Mouse (Mus musculus) kidney, adult 2 months (tissue): ENCODE measurements around the gene Nln.

ENCODE experiments used
- CTCF ChIP-seq: fragments of 200-500 bp; conservative IDR thresholded peaks from 2 replicates; pipeline ENCODE4 v1.5.1; 2011; ENCODE audit warnings: low read depth, mild to moderate bottlenecking, control low read depth, low read length, moderate library complexity, mixed read lengths; ENCODE audit not compliant: insufficient read depth, insufficient read length
- POLR2A ChIP-seq: fragments of 200-500 bp; IDR thresholded peaks from one replicate; pipeline ENCODE4 v1.6.1; 2011; ENCODE audit warnings: low read depth, low read length, control low read depth

- no peak for TF ChIP-seq POLR2A
- TF ChIP-seq CTCF = no peak
Measured at GRCm38 (mm10) chr13:104094531-104095385, 14.7 kb downstream of the Nln start.
